Mouse (Mus musculus): ENCODE data around the gene Rbm34.
"Not testable (repeated sequence)": the region's sequence is repeated elsewhere in the genome, so short reads cannot be mapped to it uniquely, and the experiment has no call there.

Gene Rbm34

DNA sequence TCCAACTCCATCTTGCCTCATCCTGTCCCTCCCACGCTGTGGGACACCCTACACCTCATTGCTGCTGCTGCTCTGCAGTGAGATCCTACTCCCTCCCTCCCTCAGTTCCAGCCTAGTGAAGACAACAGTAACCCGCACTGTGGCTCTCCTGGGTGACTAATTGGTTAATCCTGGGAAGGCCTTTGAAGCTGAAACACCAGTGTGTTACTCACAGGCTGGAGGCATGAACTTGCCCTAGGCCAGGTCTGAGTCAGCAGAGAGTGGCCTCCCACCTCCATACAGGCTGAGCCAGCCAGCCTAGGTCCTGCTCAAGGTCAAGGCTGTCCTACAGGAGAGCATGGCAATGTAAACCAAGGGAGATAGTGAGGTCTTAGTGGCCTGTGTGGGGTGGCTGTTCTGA is 51.6 kb downstream of the Rbm34 start:
- DNase-seq (ENCODE audit: low spot score in 2 of 2): no peak

DNA sequence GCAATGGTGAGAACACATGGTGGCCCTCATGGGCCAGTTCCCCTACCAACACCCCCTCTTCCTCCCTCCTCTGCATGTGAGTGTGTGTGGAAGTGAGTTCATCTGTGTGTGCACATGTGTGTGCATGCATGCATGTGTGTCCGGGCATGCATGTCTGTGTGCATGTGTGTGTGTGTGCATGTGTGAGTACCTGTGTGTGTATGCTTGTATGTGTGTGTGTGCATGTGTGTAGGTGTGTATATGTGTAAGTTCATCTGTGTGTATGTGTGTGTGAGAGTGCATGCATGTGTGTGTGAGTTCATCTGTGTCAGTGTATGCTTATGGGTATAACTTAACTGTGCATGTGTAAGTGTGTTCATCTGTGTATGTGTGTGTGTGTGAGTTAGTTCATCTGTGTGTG is 52.5 kb downstream of the Rbm34 start:
- no peak for DNase-seq (ENCODE audit: low spot score in 2 of 2)

DNA sequence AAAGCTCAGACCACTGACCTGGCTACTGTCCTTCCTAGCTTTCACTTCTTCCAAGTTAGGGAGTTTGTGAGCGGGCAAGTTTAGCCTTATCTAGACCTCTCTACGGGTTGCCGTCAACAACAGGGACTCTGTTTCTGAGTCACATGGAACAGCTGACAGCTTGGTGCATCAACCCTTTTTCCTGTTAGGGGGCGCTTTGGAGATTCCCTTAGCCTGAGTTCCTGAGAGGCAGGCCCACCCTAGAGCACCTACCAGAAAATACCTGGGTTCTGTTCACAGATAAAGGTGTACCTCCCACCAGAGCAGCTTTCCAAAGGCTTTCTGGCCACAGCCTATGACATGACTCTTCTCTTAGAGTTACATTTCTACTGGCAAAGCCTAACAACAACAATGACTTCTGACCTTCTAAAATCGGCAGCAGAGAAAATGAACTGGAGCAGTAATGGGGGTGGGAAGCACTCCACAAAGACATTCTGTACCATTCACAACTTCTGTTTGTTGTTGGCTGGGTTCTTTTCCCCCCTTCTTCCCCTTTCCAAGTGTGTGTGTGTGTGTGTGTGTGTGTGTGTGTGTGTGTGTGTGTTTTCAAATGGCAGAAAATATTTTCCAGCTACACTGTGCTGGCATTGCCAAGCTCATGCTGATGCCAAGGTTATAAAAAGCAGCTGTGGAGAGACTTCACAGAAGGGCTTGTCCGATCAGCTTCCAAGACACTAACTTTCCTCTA is 53.5 kb downstream of the Rbm34 start:
- no peak for DNase-seq (ENCODE audit: low spot score in 2 of 2)

DNA sequence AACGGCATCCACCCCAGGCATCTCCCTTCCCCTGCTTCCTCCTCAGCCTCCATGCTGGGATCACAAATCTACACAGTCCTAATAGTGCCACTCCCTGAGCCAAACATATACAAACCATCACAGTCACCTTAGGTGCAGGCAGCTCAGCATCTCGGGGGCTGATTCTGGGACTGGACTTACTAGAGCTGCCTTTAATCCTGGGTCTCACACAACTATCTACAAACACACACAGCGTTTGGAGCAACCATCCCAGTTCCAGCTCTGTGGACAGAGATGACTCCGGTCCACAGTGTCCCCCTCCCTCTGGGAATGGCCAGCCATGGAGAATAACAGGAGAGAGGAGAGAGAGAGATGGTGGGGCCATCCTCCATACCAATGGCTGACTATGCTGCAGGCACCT is 54.3 kb downstream of the Rbm34 start:
- no peak for DNase-seq (ENCODE audit: low spot score in 2 of 2)

DNA sequence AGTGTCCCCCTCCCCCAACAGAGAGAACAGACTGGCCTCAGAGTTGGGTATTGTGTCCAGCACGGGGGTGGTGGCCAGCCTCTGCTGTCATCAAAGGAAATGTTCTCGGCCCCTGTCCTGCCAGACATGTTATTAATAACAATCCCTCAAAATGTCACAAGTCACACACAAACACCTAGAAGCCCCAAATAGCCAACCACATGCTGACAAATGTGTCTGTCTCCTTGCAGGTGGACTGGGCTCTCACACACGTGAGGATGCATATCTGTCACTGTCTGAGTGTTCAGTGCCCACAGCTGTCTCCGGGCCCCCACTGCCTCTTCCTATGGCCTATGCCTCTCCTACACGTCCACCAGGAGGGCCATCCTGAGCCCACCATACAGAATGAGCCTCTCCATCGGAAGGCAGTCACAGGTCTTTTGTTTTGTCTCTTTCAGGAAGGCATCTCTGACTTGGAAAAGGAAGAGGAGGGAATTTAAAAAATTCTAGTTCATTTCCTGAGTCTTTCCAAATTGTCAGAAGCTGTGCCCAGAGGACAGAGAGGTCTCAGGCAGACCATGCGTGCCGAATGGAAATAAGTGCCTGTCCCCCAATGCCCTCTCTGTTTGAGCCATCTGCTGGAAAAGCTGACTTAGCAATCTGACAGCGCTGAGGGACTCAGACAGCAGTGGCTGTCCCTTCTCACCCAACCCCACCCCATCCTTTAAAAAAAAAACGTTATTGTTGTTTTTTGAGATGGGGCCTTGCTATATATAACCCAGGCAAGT is 56.1 kb downstream of the Rbm34 start:
- no peak for DNase-seq (ENCODE audit: low spot score in 2 of 2)

DNA sequence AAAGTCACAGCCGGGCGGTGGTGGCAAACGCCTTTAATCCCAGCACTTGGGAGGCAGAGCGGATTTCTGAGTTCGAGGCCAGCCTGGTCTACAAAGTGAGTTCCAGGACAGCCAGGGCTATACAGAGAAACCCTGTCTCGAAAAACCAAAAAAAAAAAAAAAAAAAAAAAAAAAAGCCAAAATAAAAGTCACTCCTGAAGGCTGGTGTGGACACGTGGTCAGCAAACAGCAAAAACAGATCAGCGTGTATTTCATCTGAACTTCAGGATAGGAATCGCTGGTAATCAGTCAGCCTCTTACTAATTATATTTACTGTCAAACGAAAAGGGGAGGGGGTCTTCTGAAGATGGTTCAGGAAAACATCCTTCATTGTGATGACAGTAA is 56.8 kb downstream of the Rbm34 start:
- DNase-seq (ENCODE audit: low spot score in 2 of 2): not testable (repeated sequence)

DNA sequence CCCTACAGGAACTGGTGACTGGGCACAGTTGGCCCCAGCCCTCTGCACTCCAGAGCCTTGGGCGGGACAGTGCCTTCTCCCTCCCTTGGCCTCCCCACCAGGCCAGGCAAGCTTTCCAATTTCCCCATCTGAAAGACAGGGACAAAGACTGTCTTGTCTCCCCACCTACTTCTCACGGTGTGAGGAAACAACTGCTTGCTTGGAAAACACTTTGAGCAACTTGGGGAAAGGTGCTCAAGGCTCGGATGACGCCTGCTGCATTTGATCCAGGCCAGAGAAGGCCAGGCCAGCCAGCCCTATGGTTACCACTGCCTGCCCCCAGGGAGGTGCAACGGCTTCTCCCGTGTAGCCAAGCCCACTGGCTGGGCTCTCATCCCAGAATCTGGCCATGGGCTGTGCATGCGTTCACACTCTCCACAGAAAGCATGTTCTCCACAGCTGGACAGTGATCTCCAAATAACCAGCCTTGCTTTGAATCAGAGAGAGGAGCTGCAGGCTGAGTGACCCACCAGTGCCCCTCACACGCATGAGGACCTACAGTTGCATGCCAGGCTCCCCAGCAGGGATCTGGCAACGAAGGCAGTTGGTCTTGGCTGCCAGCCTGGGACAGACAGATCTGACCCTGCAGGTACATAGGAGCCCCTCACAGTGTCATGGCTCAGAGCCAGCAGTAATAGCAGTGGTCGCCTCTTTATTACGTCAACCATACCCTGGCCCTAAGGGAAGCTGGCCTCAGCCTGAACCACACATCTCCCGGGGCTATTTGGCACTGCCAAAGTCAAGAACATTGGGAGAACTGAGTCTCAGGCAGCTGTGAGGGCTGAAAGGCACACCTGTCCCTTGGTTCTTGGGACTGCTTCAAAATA is 57.4 kb downstream of the Rbm34 start:
- DNase-seq (ENCODE audit: low spot score in 2 of 2): no peak

DNA sequence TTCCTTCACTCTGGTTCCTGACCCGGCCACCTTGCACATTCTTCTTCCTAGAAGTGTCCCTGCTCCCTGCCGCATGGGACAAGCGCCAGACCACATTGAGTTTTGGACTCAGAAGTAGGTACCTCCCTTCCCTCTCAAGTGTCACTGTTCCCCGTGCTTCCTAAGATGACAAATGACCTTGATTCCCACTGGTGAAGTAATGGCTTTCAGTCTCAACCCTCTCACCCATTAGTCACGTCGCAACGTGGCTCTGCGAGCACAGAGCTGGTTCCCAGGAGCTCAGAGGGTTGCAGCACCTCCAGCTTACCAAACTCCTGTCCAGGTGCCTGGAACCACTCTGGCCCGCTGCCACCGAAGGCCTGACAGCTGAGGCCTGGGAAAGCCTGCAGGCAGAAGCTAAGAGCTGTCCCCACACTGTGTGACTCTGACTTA is 61.5 kb downstream of the Rbm34 start:
- DNase-seq (ENCODE audit: low spot score in 2 of 2): no peak

DNA sequence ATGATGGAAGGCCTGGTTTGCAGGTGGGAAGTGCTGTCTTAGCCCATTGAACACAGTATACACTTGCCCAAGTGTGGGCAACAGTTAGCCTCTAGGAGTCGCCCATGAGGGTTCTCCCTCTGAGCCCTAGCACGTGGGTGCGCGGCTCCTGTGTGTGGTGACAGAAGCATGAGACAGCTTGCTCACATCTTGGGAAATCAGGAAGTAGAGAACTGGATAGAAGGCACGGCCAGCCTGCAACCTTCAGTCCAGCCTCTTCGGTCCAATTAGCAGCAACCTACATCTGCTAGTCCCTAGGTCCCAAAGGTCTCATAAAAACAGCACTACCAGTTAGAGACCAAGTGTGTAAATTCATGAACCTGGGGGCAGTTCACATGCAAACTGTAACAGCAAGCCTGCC is 62.1 kb downstream of the Rbm34 start:
- DNase-seq (ENCODE audit: low spot score in 2 of 2): peak; percentile 17 to 28

DNA sequence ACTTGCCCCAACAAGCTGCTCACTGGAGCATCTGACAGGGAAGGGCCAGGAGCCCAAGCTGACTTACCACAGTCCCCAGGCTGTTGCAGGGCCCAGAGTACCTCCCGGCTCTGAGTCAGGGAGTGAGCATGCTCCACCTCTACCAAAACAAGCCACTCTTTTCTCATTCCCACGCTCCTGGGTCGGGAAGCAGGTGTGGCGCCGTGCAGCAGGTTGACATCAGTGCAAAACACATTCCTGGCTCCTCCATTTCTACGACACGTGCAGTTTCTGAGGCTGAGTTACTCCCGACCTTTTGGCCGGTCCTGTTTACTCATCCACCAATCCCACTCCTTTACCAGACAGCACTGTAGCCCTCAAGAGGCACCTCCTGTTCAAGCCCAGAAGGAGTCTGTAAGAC is 62.9 kb downstream of the Rbm34 start:
- no peak for DNase-seq (ENCODE audit: low spot score in 2 of 2)

DNA sequence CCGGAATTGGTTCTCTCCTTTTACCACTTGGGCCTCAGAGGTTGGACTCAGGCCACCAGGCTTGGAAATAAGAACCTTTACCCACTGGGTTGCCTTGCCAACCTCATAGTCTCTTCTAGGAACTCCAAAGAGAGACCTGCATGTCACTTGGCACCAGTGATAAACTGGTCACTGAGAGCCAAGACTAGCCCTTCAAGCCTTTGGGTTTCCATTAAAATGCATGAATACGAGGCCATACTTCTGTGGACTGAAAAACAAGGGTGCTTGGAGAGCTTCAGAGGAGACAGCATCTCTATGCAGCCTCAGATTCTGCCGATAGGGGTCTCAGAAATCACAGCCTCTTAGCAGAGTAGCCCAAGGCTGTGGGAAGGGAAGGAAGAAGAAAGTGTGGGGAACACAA is 63.5 kb downstream of the Rbm34 start:
- DNase-seq (ENCODE audit: low spot score in 2 of 2): no peak

DNA sequence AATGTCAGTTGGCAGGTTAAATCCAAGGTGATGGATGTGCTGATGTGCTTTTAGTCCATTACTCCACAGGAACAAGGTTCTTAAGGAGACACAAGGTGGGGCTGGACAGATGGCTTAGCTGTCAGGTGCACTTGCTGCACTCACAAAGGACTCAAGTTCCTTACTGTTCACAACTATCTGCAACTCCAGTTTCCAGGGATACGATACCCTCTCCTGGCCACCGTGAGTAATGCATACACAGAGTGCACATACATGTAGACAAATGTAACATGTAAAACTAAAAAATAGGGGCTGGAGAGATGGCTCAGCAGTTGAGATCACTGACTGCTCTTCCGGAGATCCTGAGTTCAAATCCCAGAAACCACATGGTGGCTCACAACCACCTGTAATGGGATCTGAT is 65.5 kb downstream of the Rbm34 start:
- no peak for DNase-seq (ENCODE audit: low spot score in 2 of 2)

DNA sequence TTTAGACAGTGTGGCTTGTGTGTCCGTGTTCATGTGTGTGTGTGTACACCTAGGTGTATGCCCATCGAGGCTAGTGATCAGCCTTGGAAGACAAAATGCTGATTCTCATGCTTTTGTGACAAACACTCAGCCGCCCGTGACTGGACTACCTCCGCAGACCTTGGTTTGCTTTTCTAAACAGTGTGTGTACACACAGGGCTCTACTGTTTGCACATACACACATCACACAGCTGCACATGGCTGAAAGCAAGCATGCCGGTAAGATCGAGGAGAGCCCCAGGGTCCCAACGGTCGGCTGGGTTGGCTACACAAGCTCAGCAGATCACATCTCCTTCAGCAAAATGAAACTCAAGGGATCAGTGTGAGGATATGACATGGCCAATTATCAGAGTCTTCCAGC is 66.9 kb downstream of the Rbm34 start:
- DNase-seq (ENCODE audit: low spot score in 2 of 2): no peak

DNA sequence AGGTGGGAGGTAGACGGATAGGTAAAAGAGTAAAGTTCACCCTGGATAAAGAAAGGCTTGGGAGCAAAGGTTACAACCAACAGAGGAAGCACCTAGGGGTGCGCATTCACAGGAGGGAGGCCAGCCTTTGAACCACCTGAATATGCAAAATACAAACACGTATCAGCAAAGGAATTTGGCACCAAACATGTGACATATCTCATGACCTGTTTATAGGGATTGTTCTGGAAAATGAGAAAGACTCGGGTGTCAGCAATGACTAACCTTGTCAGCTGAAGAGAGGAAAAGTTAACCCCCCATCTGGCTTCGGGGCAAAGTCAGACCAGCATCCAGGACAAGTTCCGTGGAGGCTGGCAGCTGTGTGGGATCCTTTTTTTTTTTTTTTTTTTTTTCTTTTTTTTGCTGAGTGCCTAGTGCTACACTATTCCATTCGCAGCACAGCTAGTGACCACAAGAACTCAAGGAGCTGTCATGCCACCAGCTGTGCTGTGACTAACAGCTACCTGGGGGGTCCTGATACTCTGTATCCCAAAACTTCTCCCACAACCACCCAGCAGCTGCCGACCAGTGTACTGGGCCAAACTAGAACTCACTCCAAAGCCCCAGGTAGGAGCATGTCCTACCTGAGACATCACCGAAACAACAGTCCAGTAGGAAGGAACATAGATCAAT is 67.5 kb downstream of the Rbm34 start:
- DNase-seq (ENCODE audit: low spot score in 2 of 2): no peak

DNA sequence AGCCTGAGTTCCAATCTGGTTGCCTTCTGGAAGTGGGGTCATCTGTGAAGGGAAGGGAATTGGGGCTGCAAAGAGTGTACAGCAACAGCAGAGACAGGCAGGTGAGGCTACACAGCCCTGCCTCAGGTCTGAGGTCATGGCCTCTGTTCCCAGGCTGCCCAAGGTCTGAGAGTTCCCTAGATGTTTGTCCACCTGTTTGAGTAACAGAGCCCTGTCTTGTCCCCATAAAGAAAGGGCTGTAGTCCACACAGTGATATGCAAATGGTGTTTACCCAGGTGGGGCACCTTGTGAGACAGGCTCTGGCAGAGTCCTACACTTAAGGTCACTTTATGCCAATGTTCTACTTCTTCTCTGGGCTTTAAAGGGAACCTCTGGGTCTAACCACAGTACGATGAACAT is 69.3 kb downstream of the Rbm34 start:
- DNase-seq (ENCODE audit: low spot score in 2 of 2): no peak

DNA sequence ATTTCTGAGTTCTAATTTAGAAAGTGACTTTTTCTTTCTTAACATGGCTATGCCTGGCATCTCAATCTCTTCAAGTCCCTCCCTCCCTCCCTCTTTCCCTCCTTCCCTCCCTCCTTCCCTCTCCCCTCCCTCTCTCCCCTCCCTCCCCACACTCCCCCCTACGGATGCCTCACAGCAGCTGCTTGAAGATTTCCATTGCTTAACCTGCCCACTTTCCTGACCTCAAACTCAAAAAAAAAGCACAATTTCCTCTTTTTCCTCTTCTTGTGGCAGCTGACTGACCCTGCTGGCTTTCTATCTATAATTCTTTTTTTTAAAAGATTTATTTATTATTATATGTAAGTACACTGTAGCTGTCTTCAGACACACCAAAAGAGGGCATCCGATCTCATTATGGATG is 69.8 kb downstream of the Rbm34 start:
- no peak for DNase-seq (ENCODE audit: low spot score in 2 of 2)

Data from spleen, postnatal 36 days (tissue).